Mouse (Mus musculus): ENCODE data around the gene Entpd2. TPM values are rescaled to one million over a fixed set of nuclear protein-coding genes. Genes with fewer than 3 reads are reported as not detected.

Gene Entpd2
- polyA plus RNA-seq (2012; rRNA removed), result 6.2 and 6.5 TPM in 2 replicates

DNA sequence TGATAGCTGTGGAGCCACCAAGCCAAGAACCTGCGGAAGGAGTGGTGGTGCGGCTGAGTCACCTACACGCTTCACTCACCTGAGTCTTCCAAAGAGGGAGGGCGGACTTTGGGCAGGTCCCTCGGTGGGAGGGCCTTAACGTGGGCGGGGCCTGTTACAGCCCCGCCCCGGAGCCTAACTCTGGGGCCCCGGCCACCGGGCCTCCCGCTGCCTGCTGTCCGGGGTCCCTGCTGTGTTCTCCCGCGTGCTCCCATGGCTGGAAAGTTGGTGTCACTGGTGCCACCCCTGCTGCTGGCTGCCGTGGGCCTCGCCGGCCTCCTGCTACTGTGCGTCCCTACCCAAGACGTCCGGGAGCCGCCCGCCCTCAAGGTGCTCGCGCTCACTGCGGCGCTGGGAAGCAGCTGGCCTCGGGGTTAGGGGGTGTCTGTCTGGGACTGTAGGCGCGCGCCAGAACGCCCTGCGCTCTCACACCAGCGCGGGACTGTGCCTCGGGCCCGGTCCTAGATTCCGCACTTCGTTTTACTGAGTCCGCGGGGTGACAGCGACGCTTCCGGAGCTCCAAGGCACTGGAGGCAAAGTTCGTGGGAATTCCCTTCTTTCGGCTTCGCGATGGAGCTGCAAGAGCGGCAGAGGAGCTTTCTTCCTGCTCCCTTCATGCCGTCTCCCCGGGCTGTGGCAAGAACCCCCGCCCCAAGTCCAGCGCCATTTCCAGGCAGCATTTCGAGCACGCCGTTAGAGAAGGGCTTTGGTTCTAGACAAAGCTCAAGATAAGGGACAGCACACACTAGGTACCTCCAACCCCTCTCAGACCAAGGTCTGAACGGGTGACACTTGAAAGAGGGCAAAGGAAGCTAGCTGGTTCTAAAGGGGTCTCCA, at the start of gene Entpd2:
Gene Entpd2, plus strand, starts transcription at position 154 of the 876 bp plus-strand sequence.
- Histone ChIP-seq H3K4me1 (ENCODE audit: control insufficient read depth, insufficient read depth, low read length) (peaks cover 10% of the 10 kb centered on the region), H3K4me3 (ENCODE audit: control insufficient read depth, low read depth, low read length) (peak within 1 kb of the TSS; percentile 67), H3K36me3 (ENCODE audit: control insufficient read depth, insufficient read depth, low read length) (no peaks in the 10 kb centered on the region), H3K27me3 (ENCODE audit: control insufficient read depth, insufficient read depth, low read length) (no peaks in the 10 kb centered on the region), H3K27ac (ENCODE audit: control insufficient read depth, insufficient read depth, low read depth, low read length) (no peak within 1 kb of the TSS)
- TF ChIP-seq CTCF (IDR thresholded peaks at IDR 0.05; ENCODE audit: control insufficient read depth, insufficient read depth, insufficient replicate concordance, low read depth, low read length) (no peak), POLR2A (IDR thresholded peaks at IDR 0.05; ENCODE audit: control insufficient read depth, low read depth, low read length) (no peak)

DNA sequence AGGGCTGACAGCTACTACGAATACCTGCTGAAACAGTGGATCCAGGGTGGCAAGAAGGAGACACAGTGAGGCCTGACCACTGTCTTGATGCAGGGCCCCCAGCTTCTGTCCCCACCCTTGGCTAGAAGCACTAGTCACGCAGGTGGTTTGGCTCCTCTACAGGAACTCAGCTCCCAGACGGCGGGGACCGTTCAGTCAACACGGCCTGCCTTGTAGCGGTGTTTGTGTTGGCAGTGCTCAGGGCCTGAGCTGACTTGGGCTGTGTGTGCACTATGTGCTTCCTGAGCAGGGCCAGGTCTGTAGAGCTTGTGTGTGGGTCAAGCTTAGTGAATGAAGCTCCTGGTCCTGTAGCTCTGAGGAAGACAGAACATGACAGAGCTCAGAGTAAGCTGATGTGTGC, 47.5 kb upstream of the Entpd2 start:
- H3K27me3 ChIP-seq (ENCODE audit: control insufficient read depth, insufficient read depth, low read length), result no peaks in the 10 kb centered on the region
- no peaks in the 10 kb centered on the region for H3K4me1 ChIP-seq (ENCODE audit: control insufficient read depth, insufficient read depth, low read length)
- no peak overlapping the region for H3K27ac ChIP-seq (ENCODE audit: control insufficient read depth, insufficient read depth, low read depth, low read length)
- no peak overlapping the region for H3K4me3 ChIP-seq (ENCODE audit: control insufficient read depth, low read depth, low read length)
- H3K36me3 ChIP-seq (ENCODE audit: control insufficient read depth, insufficient read depth, low read length), result peaks cover 9% of the 10 kb centered on the region
- TF ChIP-seq POLR2A (IDR thresholded peaks at IDR 0.05; ENCODE audit: control insufficient read depth, low read depth, low read length) (no peak), CTCF (IDR thresholded peaks at IDR 0.05; ENCODE audit: control insufficient read depth, insufficient read depth, insufficient replicate concordance, low read depth, low read length) (no peak)

DNA sequence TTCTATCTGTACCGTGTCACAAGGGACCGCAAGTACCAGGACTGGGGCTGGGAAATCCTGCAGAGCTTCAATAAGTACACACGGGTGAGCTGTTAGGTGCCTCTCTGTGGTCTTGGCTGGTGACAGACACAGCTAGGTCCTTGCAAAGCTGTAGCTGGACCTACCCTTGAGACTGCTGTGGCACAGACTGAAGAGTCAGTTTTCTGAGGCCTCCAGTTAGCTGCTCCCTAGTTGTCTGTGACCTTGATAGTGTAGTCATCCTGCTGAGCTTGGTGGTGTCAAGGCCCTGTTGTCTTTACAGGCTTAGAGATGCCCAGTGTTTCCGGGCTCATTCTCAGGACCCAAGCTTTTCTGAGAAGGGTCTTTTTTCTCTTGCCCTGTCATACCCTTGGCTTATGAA, 46.2 kb upstream of the Entpd2 start:
- TF ChIP-seq CTCF (IDR thresholded peaks at IDR 0.05; ENCODE audit: control insufficient read depth, insufficient read depth, insufficient replicate concordance, low read depth, low read length), result no peak
- no peak for TF ChIP-seq POLR2A (IDR thresholded peaks at IDR 0.05; ENCODE audit: control insufficient read depth, low read depth, low read length)
- Histone ChIP-seq H3K27ac (ENCODE audit: control insufficient read depth, insufficient read depth, low read depth, low read length) (no peak overlapping the region), H3K36me3 (ENCODE audit: control insufficient read depth, insufficient read depth, low read length) (peaks cover 8% of the 10 kb centered on the region)

DNA sequence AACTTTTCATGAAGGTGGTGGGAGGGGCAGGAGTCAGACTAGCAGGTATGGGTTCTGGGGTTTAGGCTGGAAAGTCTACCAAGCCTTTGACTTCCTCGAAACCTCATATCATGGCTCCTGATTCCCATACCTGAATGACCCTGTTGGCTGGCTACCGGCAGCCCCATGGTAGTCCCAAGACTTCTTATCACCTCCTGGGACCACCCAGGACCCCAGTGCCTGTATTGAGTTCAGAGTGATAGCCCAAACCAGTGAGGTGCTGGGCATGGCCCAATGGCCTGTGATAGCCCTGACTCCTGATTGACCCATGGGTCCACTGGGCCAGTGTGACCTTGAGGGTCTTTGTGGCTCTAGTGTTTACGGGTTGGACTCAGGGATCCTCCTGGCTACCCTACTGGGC, 45.0 kb upstream of the Entpd2 start:
- TF ChIP-seq CTCF (IDR thresholded peaks at IDR 0.05; ENCODE audit: control insufficient read depth, insufficient read depth, insufficient replicate concordance, low read depth, low read length) (no peak), POLR2A (IDR thresholded peaks at IDR 0.05; ENCODE audit: control insufficient read depth, low read depth, low read length) (no peak)
- peaks cover 7% of the 10 kb centered on the region for H3K36me3 ChIP-seq (ENCODE audit: control insufficient read depth, insufficient read depth, low read length)
- no peaks in the 10 kb centered on the region for H3K27me3 ChIP-seq (ENCODE audit: control insufficient read depth, insufficient read depth, low read length)
- peaks cover 6% of the 10 kb centered on the region for H3K4me1 ChIP-seq (ENCODE audit: control insufficient read depth, insufficient read depth, low read length)
- no peak overlapping the region for H3K4me3 ChIP-seq (ENCODE audit: control insufficient read depth, low read depth, low read length)
- H3K27ac ChIP-seq (ENCODE audit: control insufficient read depth, insufficient read depth, low read depth, low read length), result no peak overlapping the region

More for the DNA sequence above, 46.2 kb upstream of the Entpd2 start:
- H3K4me1 ChIP-seq (ENCODE audit: control insufficient read depth, insufficient read depth, low read length), result no peaks in the 10 kb centered on the region
- H3K27me3 ChIP-seq (ENCODE audit: control insufficient read depth, insufficient read depth, low read length), result no peaks in the 10 kb centered on the region
- no peak overlapping the region for H3K4me3 ChIP-seq (ENCODE audit: control insufficient read depth, low read depth, low read length)

DNA sequence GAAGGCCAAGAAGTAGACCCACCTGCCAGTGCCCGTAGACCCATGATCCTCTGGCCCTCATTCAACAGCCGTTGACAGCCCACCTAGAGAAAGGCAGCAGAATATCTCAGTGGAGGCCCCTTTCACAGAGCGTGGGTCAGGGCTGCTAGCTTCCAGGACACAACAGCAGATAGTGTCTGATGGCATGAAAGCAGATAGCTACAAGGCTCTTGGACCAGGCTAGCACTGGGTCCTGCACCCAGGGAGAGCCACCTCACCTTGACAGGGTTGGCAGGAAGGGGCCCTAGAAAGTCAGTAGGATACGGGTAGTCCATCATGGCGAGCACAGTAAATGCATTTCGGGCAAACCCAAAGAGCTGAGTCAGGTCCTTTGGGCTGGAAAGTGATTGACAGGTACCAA, 41.5 kb upstream of the Entpd2 start:
- Histone ChIP-seq H3K27me3 (ENCODE audit: control insufficient read depth, insufficient read depth, low read length) (no peaks in the 10 kb centered on the region), H3K36me3 (ENCODE audit: control insufficient read depth, insufficient read depth, low read length) (no peaks in the 10 kb centered on the region; the same call in 1 of the 2 replicates), H3K4me3 (ENCODE audit: control insufficient read depth, low read depth, low read length) (no peak overlapping the region), H3K27ac (ENCODE audit: control insufficient read depth, insufficient read depth, low read depth, low read length) (no peak overlapping the region), H3K4me1 (ENCODE audit: control insufficient read depth, insufficient read depth, low read length) (peaks cover 18% of the 10 kb centered on the region)
- TF ChIP-seq POLR2A (IDR thresholded peaks at IDR 0.05; ENCODE audit: control insufficient read depth, low read depth, low read length) (no peak), CTCF (IDR thresholded peaks at IDR 0.05; ENCODE audit: control insufficient read depth, insufficient read depth, insufficient replicate concordance, low read depth, low read length) (no peak)

DNA sequence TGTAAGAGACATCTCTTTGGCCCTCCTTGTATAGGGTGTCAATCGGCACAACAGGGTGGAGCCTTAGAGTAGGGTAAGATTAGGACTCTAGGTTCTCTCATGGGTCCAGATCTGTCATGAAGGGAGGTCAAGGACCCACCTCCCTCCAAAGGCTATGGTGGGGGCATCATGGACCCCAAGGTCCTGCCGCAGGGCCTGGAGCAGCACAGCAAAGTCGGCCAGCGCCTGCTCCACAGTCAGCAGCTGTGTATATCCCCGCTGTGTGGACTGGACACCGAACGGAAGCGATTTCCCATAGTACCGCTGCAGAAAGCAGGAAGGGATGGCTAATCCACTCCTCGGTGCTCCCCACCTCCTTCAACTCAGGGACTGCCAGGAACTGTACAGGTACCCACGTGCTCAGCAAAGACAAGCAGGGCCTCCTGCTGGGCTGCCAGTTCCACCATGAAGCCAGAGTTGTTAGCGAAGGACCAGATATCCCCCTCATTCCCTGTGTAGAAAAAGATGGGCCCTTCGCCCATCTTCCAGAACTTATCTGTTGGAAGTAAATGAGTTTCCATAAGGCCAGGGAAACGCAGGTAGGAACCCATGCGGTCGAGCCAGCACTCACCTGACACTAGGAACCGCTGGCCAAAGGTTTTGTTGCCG, 40.1 kb upstream of the Entpd2 start:
- no peaks in the 10 kb centered on the region for H3K27me3 ChIP-seq (ENCODE audit: control insufficient read depth, insufficient read depth, low read length)
- H3K36me3 ChIP-seq (ENCODE audit: control insufficient read depth, insufficient read depth, low read length), result no peaks in the 10 kb centered on the region
- H3K4me3 ChIP-seq (ENCODE audit: control insufficient read depth, low read depth, low read length), result peak overlapping the region; percentile 77
- H3K27ac ChIP-seq (ENCODE audit: control insufficient read depth, insufficient read depth, low read depth, low read length), result no peak overlapping the region
- no peak for TF ChIP-seq CTCF (IDR thresholded peaks at IDR 0.05; ENCODE audit: control insufficient read depth, insufficient read depth, insufficient replicate concordance, low read depth, low read length)
- no peak for TF ChIP-seq POLR2A (IDR thresholded peaks at IDR 0.05; ENCODE audit: control insufficient read depth, low read depth, low read length)
- peaks cover 18% of the 10 kb centered on the region for H3K4me1 ChIP-seq (ENCODE audit: control insufficient read depth, insufficient read depth, low read length)
